Mouse (Mus musculus): ENCODE data around the gene Rasl10b. TPM values are rescaled to one million over a fixed set of nuclear protein-coding genes. Genes with fewer than 3 reads are reported as not detected.
A peak's percentile ranks its signal among the peaks of the same experiment; 100 is the strongest.

Gene Rasl10b
- polyA plus RNA-seq, 1 experiment, result 2.7 TPM

DNA sequence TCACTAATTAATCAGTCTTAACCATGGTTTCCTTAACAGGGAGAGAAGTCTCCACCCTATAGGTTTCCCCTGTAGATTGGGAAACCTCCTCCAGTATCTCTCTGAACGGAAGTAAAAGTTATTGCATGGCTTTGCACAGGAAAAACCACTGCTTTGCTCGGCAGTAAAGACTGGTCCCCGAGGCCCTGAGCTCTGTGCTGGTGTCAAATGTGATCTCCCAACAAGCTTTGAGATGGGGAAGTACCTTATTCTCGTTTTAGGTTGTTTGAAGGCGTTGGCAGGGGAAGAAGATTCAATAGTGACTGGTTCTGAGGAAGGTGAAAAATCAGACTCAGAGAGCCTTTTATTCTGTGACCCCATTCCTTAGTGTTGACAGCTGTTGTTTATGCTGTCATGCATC lies 10.2 kb upstream of the Rasl10b start:
- H3K4me1 ChIP-seq (ENCODE audit: control insufficient read depth, insufficient read depth, low read length), result no peaks in the 10 kb centered on the region
- no peak for TF ChIP-seq POLR2A (IDR thresholded peaks at IDR 0.05; ENCODE audit: low read depth, low read length)
- no peak for TF ChIP-seq CTCF (IDR thresholded peaks at IDR 0.05; ENCODE audit: borderline replicate concordance, insufficient read depth, low read length)
- H3K27ac ChIP-seq (ENCODE audit: insufficient read depth, low read length), result no peak overlapping the region
- H3K4me3 ChIP-seq (ENCODE audit: insufficient read depth, low read length), result no peak overlapping the region

- Histone ChIP-seq H3K4me3 (ENCODE audit: insufficient read depth, low read length) (no peak overlapping the region), H3K27ac (ENCODE audit: insufficient read depth, low read length) (no peak overlapping the region), H3K4me1 (ENCODE audit: control insufficient read depth, insufficient read depth, low read length) (no peaks in the 10 kb centered on the region)
- TF ChIP-seq POLR2A (IDR thresholded peaks at IDR 0.05; ENCODE audit: low read depth, low read length) (no peak), CTCF (IDR thresholded peaks at IDR 0.05; ENCODE audit: borderline replicate concordance, insufficient read depth, low read length) (no peak)
These were observed 5.2 kb upstream of the Rasl10b start for GRCm38 (mm10) chr11:83403787-83404186.

- TF ChIP-seq CTCF (IDR thresholded peaks at IDR 0.05; ENCODE audit: borderline replicate concordance, insufficient read depth, low read length) (no peak), POLR2A (IDR thresholded peaks at IDR 0.05; ENCODE audit: low read depth, low read length) (no peak)
- Histone ChIP-seq H3K27ac (ENCODE audit: insufficient read depth, low read length) (no peak overlapping the region), H3K4me1 (ENCODE audit: control insufficient read depth, insufficient read depth, low read length) (no peaks in the 10 kb centered on the region), H3K4me3 (ENCODE audit: insufficient read depth, low read length) (no peak overlapping the region)
These were observed 2.5 kb upstream of the Rasl10b start for GRCm38 (mm10) chr11:83406391-83406790.

DNA sequence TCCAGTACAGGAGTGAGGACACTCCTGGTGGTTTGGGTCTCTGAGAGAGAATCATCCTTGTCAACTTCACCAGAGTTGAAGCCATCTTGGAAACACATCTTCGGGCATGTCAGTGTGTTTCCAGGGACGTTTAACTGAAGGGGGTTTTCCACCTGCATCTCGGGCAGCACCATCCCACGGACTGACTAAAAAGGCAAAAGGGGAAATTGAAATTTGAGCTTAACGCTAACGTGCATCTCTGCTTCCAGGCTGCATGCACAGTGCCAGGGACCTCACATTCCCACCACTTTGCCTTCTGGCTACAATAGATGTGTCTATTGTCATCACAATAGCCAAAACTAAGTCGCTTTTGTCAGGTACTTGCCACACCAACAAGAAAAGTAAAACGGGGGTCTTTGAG lies 695 bp upstream of the Rasl10b start:
- Histone ChIP-seq H3K4me1 (ENCODE audit: control insufficient read depth, insufficient read depth, low read length) (no peaks in the 10 kb centered on the region), H3K4me3 (ENCODE audit: insufficient read depth, low read length) (no peak overlapping the region), H3K27ac (ENCODE audit: insufficient read depth, low read length) (no peak overlapping the region)
- TF ChIP-seq CTCF (IDR thresholded peaks at IDR 0.05; ENCODE audit: borderline replicate concordance, insufficient read depth, low read length), result no peak
- no peak for TF ChIP-seq POLR2A (IDR thresholded peaks at IDR 0.05; ENCODE audit: low read depth, low read length)

DNA sequence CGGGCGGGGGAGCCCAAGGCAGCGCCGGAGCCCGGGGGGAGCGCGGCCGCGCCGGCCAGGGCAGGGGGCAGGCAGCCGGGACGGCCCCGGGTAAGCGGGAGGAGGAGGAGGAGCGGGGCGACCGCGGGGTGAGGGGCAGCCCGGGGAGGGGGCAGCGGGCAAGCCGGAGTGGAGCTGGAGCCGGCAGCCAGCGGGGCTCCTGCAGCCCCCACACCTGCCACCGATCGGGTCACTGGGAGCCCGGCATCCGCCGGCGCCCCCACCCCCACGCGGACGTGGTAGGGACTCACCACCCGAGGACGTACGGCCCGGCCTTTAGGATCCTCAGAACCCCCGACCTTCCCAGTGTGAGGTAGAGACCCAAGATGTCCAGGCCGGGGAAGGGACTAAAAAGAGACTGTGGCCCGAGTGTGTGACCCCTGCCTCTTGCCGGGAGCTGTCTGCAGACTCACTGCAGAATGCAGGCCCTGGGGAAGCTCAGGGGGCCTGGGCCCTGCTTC lies 905 bp downstream of the Rasl10b start:
- TF ChIP-seq CTCF (IDR thresholded peaks at IDR 0.05; ENCODE audit: borderline replicate concordance, insufficient read depth, low read length) (no peak), POLR2A (IDR thresholded peaks at IDR 0.05; ENCODE audit: low read depth, low read length) (no peak)
- Histone ChIP-seq H3K4me3 (ENCODE audit: insufficient read depth, low read length) (peak overlapping the region; percentile 20; the same call in 1 of the 2 replicates), H3K27ac (ENCODE audit: insufficient read depth, low read length) (no peak overlapping the region), H3K4me1 (ENCODE audit: control insufficient read depth, insufficient read depth, low read length) (no peaks in the 10 kb centered on the region)

DNA sequence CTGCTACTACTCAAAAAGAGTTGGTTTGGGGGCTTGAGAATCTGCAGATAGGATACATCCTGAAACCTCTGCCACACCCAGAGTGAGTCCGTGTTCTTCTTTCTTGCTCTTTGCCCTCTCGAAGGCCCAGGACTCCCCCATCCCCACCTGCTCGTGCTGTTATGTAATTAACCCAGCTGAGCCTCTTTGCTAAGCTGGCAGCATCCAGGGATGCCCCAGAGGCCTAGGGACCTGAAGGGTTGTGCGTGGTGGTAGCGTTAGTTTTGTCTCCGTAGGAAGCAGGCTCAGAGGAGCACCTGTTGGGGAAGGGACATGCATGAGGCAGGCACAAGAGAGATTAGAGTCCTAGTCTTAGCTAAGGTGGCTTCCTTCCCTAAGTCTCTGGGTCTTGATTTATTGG lies 1.6 kb downstream of the Rasl10b start:
- no peak for TF ChIP-seq POLR2A (IDR thresholded peaks at IDR 0.05; ENCODE audit: low read depth, low read length)
- no peak for TF ChIP-seq CTCF (IDR thresholded peaks at IDR 0.05; ENCODE audit: borderline replicate concordance, insufficient read depth, low read length)
- H3K4me3 ChIP-seq (ENCODE audit: insufficient read depth, low read length), result no peak overlapping the region
- no peaks in the 10 kb centered on the region for H3K4me1 ChIP-seq (ENCODE audit: control insufficient read depth, insufficient read depth, low read length)
- no peak overlapping the region for H3K27ac ChIP-seq (ENCODE audit: insufficient read depth, low read length)

GRCm38 (mm10) chr11:83417080-83417479 lies 8.1 kb downstream of the Rasl10b start:
- no peak overlapping the region for H3K4me3 ChIP-seq (ENCODE audit: insufficient read depth, low read length)
- TF ChIP-seq CTCF (IDR thresholded peaks at IDR 0.05; ENCODE audit: borderline replicate concordance, insufficient read depth, low read length) (no peak), POLR2A (IDR thresholded peaks at IDR 0.05; ENCODE audit: low read depth, low read length) (no peak)
- no peaks in the 10 kb centered on the region for H3K4me1 ChIP-seq (ENCODE audit: control insufficient read depth, insufficient read depth, low read length)
- H3K27ac ChIP-seq (ENCODE audit: insufficient read depth, low read length), result no peak overlapping the region

DNA sequence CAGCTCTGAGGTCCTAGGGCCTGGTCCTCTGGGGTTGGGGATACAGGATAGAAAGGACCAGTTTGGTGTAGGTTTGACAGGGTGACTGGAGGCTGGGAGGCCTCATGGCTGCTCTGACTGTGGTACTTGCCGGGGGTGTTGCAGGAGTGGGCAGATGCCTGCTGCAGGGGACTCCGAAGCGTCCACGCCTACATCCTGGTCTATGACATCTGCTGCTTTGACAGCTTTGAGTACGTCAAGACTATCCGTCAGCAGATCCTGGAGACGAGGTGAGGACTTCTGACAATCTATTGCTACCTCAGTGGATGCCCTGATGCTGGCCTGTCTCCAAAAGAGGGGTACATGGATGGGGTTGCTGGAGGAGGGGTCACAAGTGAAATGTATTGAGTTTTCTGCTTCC lies 8.8 kb downstream of the Rasl10b start:
- Histone ChIP-seq H3K27ac (ENCODE audit: insufficient read depth, low read length) (no peak overlapping the region), H3K4me3 (ENCODE audit: insufficient read depth, low read length) (no peak overlapping the region), H3K4me1 (ENCODE audit: control insufficient read depth, insufficient read depth, low read length) (no peaks in the 10 kb centered on the region)
- TF ChIP-seq POLR2A (IDR thresholded peaks at IDR 0.05; ENCODE audit: low read depth, low read length) (no peak), CTCF (IDR thresholded peaks at IDR 0.05; ENCODE audit: borderline replicate concordance, insufficient read depth, low read length) (no peak)

GRCm38 (mm10) chr11:83418566-83418965 lies 9.6 kb downstream of the Rasl10b start:
- H3K27ac ChIP-seq (ENCODE audit: insufficient read depth, low read length), result no peak overlapping the region
- TF ChIP-seq CTCF (IDR thresholded peaks at IDR 0.05; ENCODE audit: borderline replicate concordance, insufficient read depth, low read length) (no peak), POLR2A (IDR thresholded peaks at IDR 0.05; ENCODE audit: low read depth, low read length) (no peak)
- H3K4me3 ChIP-seq (ENCODE audit: insufficient read depth, low read length), result no peak overlapping the region
- no peaks in the 10 kb centered on the region for H3K4me1 ChIP-seq (ENCODE audit: control insufficient read depth, insufficient read depth, low read length)

DNA sequence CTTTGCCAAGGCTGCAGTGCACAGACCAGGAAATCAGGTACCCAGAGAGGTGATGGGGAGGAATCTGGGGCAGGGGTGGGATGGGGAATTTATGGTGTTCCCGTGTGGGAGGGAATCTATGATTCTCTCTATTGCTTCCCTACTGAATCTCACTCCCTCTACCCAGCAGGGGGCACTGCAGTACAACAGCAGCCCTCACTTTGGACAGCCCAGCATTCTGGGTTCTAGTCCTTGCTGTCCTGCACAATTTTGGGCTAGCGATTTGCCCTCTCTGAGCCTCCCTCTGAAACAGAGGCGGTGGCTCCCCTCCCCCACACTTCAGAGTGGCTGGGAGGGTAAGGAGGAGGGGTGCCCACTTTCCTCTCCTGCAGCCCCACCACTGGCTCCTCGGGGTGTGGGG lies 11.4 kb downstream of the Rasl10b start:
- TF ChIP-seq POLR2A (IDR thresholded peaks at IDR 0.05; ENCODE audit: low read depth, low read length), result no peak
- 0 out of 2 replicates have a peak, but pooled peaks have one; percentile 2 for TF ChIP-seq CTCF (IDR thresholded peaks at IDR 0.05; ENCODE audit: borderline replicate concordance, insufficient read depth, low read length)
- no peak overlapping the region for H3K27ac ChIP-seq (ENCODE audit: insufficient read depth, low read length)
- no peak overlapping the region for H3K4me3 ChIP-seq (ENCODE audit: insufficient read depth, low read length)
- no peaks in the 10 kb centered on the region for H3K4me1 ChIP-seq (ENCODE audit: control insufficient read depth, insufficient read depth, low read length)

GRCm38 (mm10) chr11:83421305-83421704 lies 12.4 kb downstream of the Rasl10b start:
- no peaks in the 10 kb centered on the region for H3K4me1 ChIP-seq (ENCODE audit: control insufficient read depth, insufficient read depth, low read length)
- no peak overlapping the region for H3K4me3 ChIP-seq (ENCODE audit: insufficient read depth, low read length)
- H3K27ac ChIP-seq (ENCODE audit: insufficient read depth, low read length), result no peak overlapping the region
- TF ChIP-seq POLR2A (IDR thresholded peaks at IDR 0.05; ENCODE audit: low read depth, low read length), result no peak
